Mouse (Mus musculus): ENCODE data around the gene Gal3st2c.

DNA sequence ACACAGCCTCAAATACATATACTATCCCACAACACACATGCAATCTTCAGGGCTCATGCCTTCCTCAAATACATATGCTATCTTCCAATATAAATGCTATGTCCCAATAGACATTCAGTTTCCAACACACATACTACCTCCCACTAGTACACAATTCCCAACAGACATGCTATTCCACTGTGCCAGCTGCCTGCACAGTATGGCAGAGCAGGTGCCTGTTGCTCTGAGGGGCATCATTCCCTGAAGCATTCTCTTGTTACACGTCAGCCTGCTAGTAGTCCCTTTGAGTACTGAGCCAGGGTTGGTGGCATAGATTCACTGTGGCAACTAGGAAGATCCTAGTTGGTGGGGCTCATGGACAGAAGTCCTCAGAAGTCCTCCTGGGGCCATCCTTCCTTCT lies 64.2 kb downstream of the Gal3st2c start:
- TF ChIP-seq CTCF (IDR thresholded peaks at IDR 0.05; ENCODE audit: low read depth) (no peak), EP300 (IDR thresholded peaks at IDR 0.05; ENCODE audit: low read depth) (no peak)

All from heart, postnatal 0 days (tissue).